Mouse (Mus musculus) liver, embryonic 13.5 days (tissue): ENCODE data around the gene Tssk1. TPM values are rescaled to one million over a fixed set of nuclear protein-coding genes. Genes with fewer than 3 reads are reported as not detected.
A peak's percentile ranks its signal among the peaks of the same experiment; 100 is the strongest.

ENCODE experiments used
- ATAC-seq: fragments of 200-750 bp; cut with Nextera tagmentation; 2 replicates; pipeline ENCODE4 v1.8.0; 2017; ENCODE audit warnings: low read depth, mild to moderate bottlenecking, moderate number of reproducible peaks, moderate library complexity
- DNase-seq: peaks from one replicate; pipeline ENCODE4 v3.0.0; 2022
- H3K27ac ChIP-seq: fragments of 300-500 bp; sonication (generic); 2 replicates; pipeline ENCODE4 v1.5.1; 2015; ENCODE audit warnings: moderate library complexity, mild to moderate bottlenecking, inconsistent platforms
- H3K27me3 ChIP-seq: fragments of 300-500 bp; sonication (generic); 2 replicates; pipeline ENCODE4 v1.6.1; 2015; ENCODE audit warnings: mild to moderate bottlenecking, inconsistent platforms
- H3K36me3 ChIP-seq: fragments of 300-500 bp; sonication (generic); 2 replicates; pipeline ENCODE4 v1.6.1; 2015; ENCODE audit warnings: mild to moderate bottlenecking, inconsistent platforms
- H3K4me1 ChIP-seq: fragments of 300-500 bp; sonication (generic); replicated peaks from 2 replicates; pipeline ENCODE4 v1.6.1; 2015; ENCODE audit warnings: inconsistent platforms
- H3K4me2 ChIP-seq: fragments of 300-500 bp; sonication (generic); 2 replicates; pipeline ENCODE4 v1.6.1; 2015; ENCODE audit warnings: inconsistent platforms, mild to moderate bottlenecking, moderate library complexity
- H3K4me3 ChIP-seq: fragments of 300-500 bp; sonication (generic); replicated peaks from 2 replicates; pipeline ENCODE4 v1.5.1; 2015; ENCODE audit warnings: mild to moderate bottlenecking, inconsistent platforms
- H3K9ac ChIP-seq: fragments of 300-500 bp; sonication (generic); 2 replicates; pipeline ENCODE4 v1.6.1; 2015; ENCODE audit warnings: mild to moderate bottlenecking, inconsistent platforms
- H3K9me3 ChIP-seq: fragments of 300-500 bp; sonication (generic); replicated peaks from 2 replicates; pipeline ENCODE4 v1.6.1; 2016; ENCODE audit warnings: inconsistent platforms
- WGBS: fragments of 180-500 bp; shearing (Covaris S2); methylation state at CpG from one replicate; pipeline ENCODE4 v1.1.7; 2015; ENCODE audit not compliant: insufficient replicate concordance; 5-methylcytosine and 5-hydroxymethylcytosine counted together
- polyA plus RNA-seq: library from polyadenylated mRNA; unstranded; fragments of >200 nt; fragmentation: Nextera tagmentation; extraction: Ambion mirVana; gene quantifications from 2 replicates; pipeline ENCODE4 v1.2.1, GENCODE M21; 2015

Gene Tssk1
- polyA plus RNA-seq, 1 experiment from 2014 or later, result not detected

- peak; percentile 38 for DNase-seq
- Histone ChIP-seq H3K36me3 (peaks cover 35% of the 10 kb centered on the region), H3K27me3 (no peaks in the 10 kb centered on the region), H3K4me3 (no peak overlapping the region), H3K4me2 (peak overlapping the region; percentile 3; the same call in 1 of the 2 replicates), H3K9ac (0 out of 2 replicates have a peak overlapping the region, but pooled peaks have one; percentile 30), H3K9me3 (no peaks in the 10 kb centered on the region), H3K4me1 (peaks cover 71% of the 10 kb centered on the region), H3K27ac (0 out of 2 replicates have a peak overlapping the region, but pooled peaks have one; percentile 6)
- 14% methylated on average over 4 of the region's 4 CpGs for WGBS
- peak; percentile 66 for ATAC-seq
Measured at GRCm38 (mm10) chr16:17872995-17873394, 21.0 kb upstream of the Tssk1 start.

- H3K36me3 ChIP-seq, result peaks cover 41% of the 10 kb centered on the region
- H3K4me3 ChIP-seq, result no peak overlapping the region
- H3K27me3 ChIP-seq, result no peaks in the 10 kb centered on the region
- DNase-seq (no peak), ATAC-seq (no peak)
- H3K4me2 ChIP-seq, result no peak overlapping the region
- 72% methylated on average over 4 of the region's 4 CpGs for WGBS
- H3K9me3 ChIP-seq, result no peaks in the 10 kb centered on the region
- no peak overlapping the region for H3K27ac ChIP-seq
- no peak overlapping the region for H3K9ac ChIP-seq
- peaks cover 58% of the 10 kb centered on the region for H3K4me1 ChIP-seq
Measured at GRCm38 (mm10) chr16:17875174-17875573, 18.8 kb upstream of the Tssk1 start.

GRCm38 (mm10) chr16:17876096-17876495 is 17.9 kb upstream of the Tssk1 start:
- H3K27ac ChIP-seq, result no peak overlapping the region
- peaks cover 37% of the 10 kb centered on the region for H3K36me3 ChIP-seq
- H3K4me3 ChIP-seq, result no peak overlapping the region
- no peak overlapping the region for H3K4me2 ChIP-seq
- H3K4me1 ChIP-seq, result peaks cover 57% of the 10 kb centered on the region
- H3K27me3 ChIP-seq, result no peaks in the 10 kb centered on the region
- 83% methylated on average over 1 of the region's 1 CpGs for WGBS
- ATAC-seq (no peak), DNase-seq (no peak)
- H3K9ac ChIP-seq, result no peak overlapping the region
- no peaks in the 10 kb centered on the region for H3K9me3 ChIP-seq

GRCm38 (mm10) chr16:17879571-17879970 is 14.5 kb upstream of the Tssk1 start:
- H3K27ac ChIP-seq, result no peak overlapping the region
- H3K27me3 ChIP-seq, result no peaks in the 10 kb centered on the region
- H3K4me2 ChIP-seq, result no peak overlapping the region
- peaks cover 39% of the 10 kb centered on the region for H3K36me3 ChIP-seq
- DNase-seq, result no peak
- no peak overlapping the region for H3K4me3 ChIP-seq
- WGBS, result 82% methylated on average over 4 of the region's 4 CpGs
- H3K9ac ChIP-seq, result no peak overlapping the region
- peaks cover 43% of the 10 kb centered on the region for H3K4me1 ChIP-seq
- ATAC-seq, result no peak
- no peaks in the 10 kb centered on the region for H3K9me3 ChIP-seq

GRCm38 (mm10) chr16:17882196-17882595 is 11.8 kb upstream of the Tssk1 start:
- DNase-seq (no peak), ATAC-seq (no peak)
- Histone ChIP-seq H3K4me2 (no peak overlapping the region), H3K4me3 (no peak overlapping the region), H3K36me3 (peaks cover 39% of the 10 kb centered on the region), H3K9me3 (no peaks in the 10 kb centered on the region), H3K27ac (no peak overlapping the region), H3K4me1 (peaks cover 47% of the 10 kb centered on the region), H3K27me3 (no peaks in the 10 kb centered on the region), H3K9ac (no peak overlapping the region)

GRCm38 (mm10) chr16:17884116-17884515 is 9.9 kb upstream of the Tssk1 start:
- 75% methylated on average over 6 of the region's 6 CpGs for WGBS
- Histone ChIP-seq H3K27me3 (no peaks in the 10 kb centered on the region), H3K4me2 (no peak overlapping the region), H3K9ac (no peak overlapping the region), H3K27ac (no peak overlapping the region), H3K4me1 (peaks cover 41% of the 10 kb centered on the region), H3K4me3 (no peak overlapping the region), H3K9me3 (no peaks in the 10 kb centered on the region), H3K36me3 (peaks cover 25% of the 10 kb centered on the region)
- DNase-seq, result no peak
- no peak for ATAC-seq

GRCm38 (mm10) chr16:17889689-17890341 is 4.2 kb upstream of the Tssk1 start:
- H3K27ac ChIP-seq, result peak overlapping the region; percentile 93; the same call in 1 of the 2 replicates
- 80% methylated on average over 6 of the region's 6 CpGs for WGBS

GRCm38 (mm10) chr16:17890342-17890727 is 3.7 kb upstream of the Tssk1 start:
- peak overlapping the region; percentile 93 for H3K4me3 ChIP-seq
- no peaks in the 10 kb centered on the region for H3K36me3 ChIP-seq
- H3K27ac ChIP-seq, result peak overlapping the region; percentile 93
- DNase-seq, result no peak
- peaks cover 31% of the 10 kb centered on the region for H3K4me1 ChIP-seq
- WGBS, result 68% methylated on average over 2 of the region's 2 CpGs
- peak overlapping the region; percentile 93 for H3K4me2 ChIP-seq
- H3K27me3 ChIP-seq, result no peaks in the 10 kb centered on the region
- no peaks in the 10 kb centered on the region for H3K9me3 ChIP-seq
- peak overlapping the region; percentile 95 for H3K9ac ChIP-seq
- ATAC-seq, result no peak

More at GRCm38 (mm10) chr16:17889689-17890341, 4.2 kb upstream of the Tssk1 start:
- H3K36me3 ChIP-seq, result no peaks in the 10 kb centered on the region
- peak overlapping the region; percentile 93 for H3K4me2 ChIP-seq
- no peaks in the 10 kb centered on the region for H3K27me3 ChIP-seq
- H3K9me3 ChIP-seq, result no peaks in the 10 kb centered on the region
- peaks cover 35% of the 10 kb centered on the region for H3K4me1 ChIP-seq
- DNase-seq (no peak), ATAC-seq (no peak)
- H3K9ac ChIP-seq, result peak overlapping the region; percentile 95
- peak overlapping the region; percentile 93 for H3K4me3 ChIP-seq

- no peaks in the 10 kb centered on the region for H3K36me3 ChIP-seq
- peak overlapping the region; percentile 93 for H3K27ac ChIP-seq
- peak overlapping the region; percentile 93 for H3K4me2 ChIP-seq
- H3K4me3 ChIP-seq, result peak overlapping the region; percentile 93
- no peaks in the 10 kb centered on the region for H3K27me3 ChIP-seq
- DNase-seq (peak; percentile 49), ATAC-seq (peak; percentile 71)
- H3K9ac ChIP-seq, result peak overlapping the region; percentile 95
- 1% methylated on average over 44 of the region's 44 CpGs for WGBS
- H3K4me1 ChIP-seq, result peaks cover 24% of the 10 kb centered on the region
- no peaks in the 10 kb centered on the region for H3K9me3 ChIP-seq
Measured at GRCm38 (mm10) chr16:17890917-17891566, 3.0 kb upstream of the Tssk1 start.

- Histone ChIP-seq H3K4me3 (peak within 1 kb of the TSS; percentile 93), H3K9me3 (no peaks in the 10 kb centered on the region), H3K4me1 (peaks cover 24% of the 10 kb centered on the region), H3K36me3 (no peaks in the 10 kb centered on the region), H3K27me3 (no peaks in the 10 kb centered on the region), H3K9ac (peak within 1 kb of the TSS; percentile 95), H3K27ac (peak within 1 kb of the TSS; percentile 93), H3K4me2 (peak within 1 kb of the TSS; percentile 93)
- WGBS, result under 1% methylated on average over 38 of the region's 38 CpGs
- DNase-seq (peak; percentile 97), ATAC-seq (peak; percentile 96)
Measured at GRCm38 (mm10) chr16:17891567-17891959, 2.5 kb upstream of the Tssk1 start, which contains the start of gene Gm20518. Gene Gm20518, minus strand, starts transcription at chr16:17891671.

- Histone ChIP-seq H3K4me1 (peaks cover 24% of the 10 kb centered on the region), H3K27me3 (no peaks in the 10 kb centered on the region), H3K27ac (no peak overlapping the region), H3K9ac (no peak overlapping the region), H3K36me3 (no peaks in the 10 kb centered on the region), H3K9me3 (no peaks in the 10 kb centered on the region), H3K4me2 (no peak overlapping the region), H3K4me3 (no peak overlapping the region)
- no peak for DNase-seq
- 61% methylated on average over 3 of the region's 3 CpGs for WGBS
- no peak for ATAC-seq
Measured at GRCm38 (mm10) chr16:17892606-17893005, 1.4 kb upstream of the Tssk1 start.

- Histone ChIP-seq H3K27ac (no peak overlapping the region), H3K9ac (no peak overlapping the region), H3K4me3 (no peak overlapping the region), H3K36me3 (peaks cover 26% of the 10 kb centered on the region), H3K4me2 (no peak overlapping the region), H3K4me1 (peaks cover 6% of the 10 kb centered on the region), H3K27me3 (no peaks in the 10 kb centered on the region), H3K9me3 (no peaks in the 10 kb centered on the region)
- DNase-seq (no peak), ATAC-seq (no peak)
Measured at GRCm38 (mm10) chr16:17896091-17896490, 2.1 kb downstream of the Tssk1 start.
